Mouse (Mus musculus) myocyte (in vitro differentiated cells): ENCODE results near the gene Iltifb.
"Not testable (repeated sequence)": the region's sequence is repeated elsewhere in the genome, so short reads cannot be mapped to it uniquely, and the experiment has no call there.

Source experiments
- E2F4 ChIP-seq: IDR thresholded peaks from one replicate; pipeline ENCODE4 v1.6.1; 2011; ENCODE audit warnings: mild to moderate bottlenecking, control low read depth, moderate library complexity; ENCODE audit not compliant: insufficient read depth
- MAX ChIP-seq: IDR thresholded peaks from one replicate; pipeline ENCODE4 v1.6.1; 2011; ENCODE audit warnings: low read depth, mild to moderate bottlenecking, control low read depth
- MYOD1 ChIP-seq, 3 experiments: IDR thresholded peaks; one replicate each; pipeline ENCODE4 v1.6.1; 2011; ENCODE audit warnings: control low read depth in 2 of 3, low read depth in 2 of 3, mild to moderate bottlenecking in 2 of 3, moderate library complexity in 1 of 3; ENCODE audit not compliant: insufficient read length in 2 of 3, control insufficient read depth in 1 of 3
- MYOG ChIP-seq, 3 experiments: IDR thresholded peaks; one replicate each; pipeline ENCODE4 v1.6.1; 2011; ENCODE audit warnings: control low read depth in 2 of 3, low read depth in 2 of 3, mild to moderate bottlenecking in 2 of 3; ENCODE audit not compliant: insufficient read length in 2 of 3, control insufficient read depth in 1 of 3, insufficient read depth in 1 of 3
- POLR2A ChIP-seq: IDR thresholded peaks from one replicate; pipeline ENCODE4 v1.6.1; 2011; ENCODE audit warnings: low read depth, mild to moderate bottlenecking, control low read depth, moderate library complexity; ENCODE audit not compliant: insufficient read length
- REST ChIP-seq: IDR thresholded peaks from one replicate; pipeline ENCODE4 v1.6.1; 2011; ENCODE audit warnings: mild to moderate bottlenecking, control low read depth, moderate library complexity; ENCODE audit not compliant: insufficient read depth, insufficient read length
- TCF12 ChIP-seq: IDR thresholded peaks from one replicate; pipeline ENCODE4 v1.6.1; 2011; ENCODE audit warnings: mild to moderate bottlenecking, control low read depth; ENCODE audit not compliant: poor library complexity, insufficient read depth, severe bottlenecking
- TCF3 ChIP-seq: IDR thresholded peaks from one replicate; pipeline ENCODE4 v1.6.1; 2011; ENCODE audit warnings: low read depth, control low read depth; ENCODE audit not compliant: insufficient read length
- USF1 ChIP-seq: IDR thresholded peaks from one replicate; pipeline ENCODE4 v1.6.1; 2011; ENCODE audit warnings: low read depth, mild to moderate bottlenecking, control low read depth, moderate library complexity

DNA sequence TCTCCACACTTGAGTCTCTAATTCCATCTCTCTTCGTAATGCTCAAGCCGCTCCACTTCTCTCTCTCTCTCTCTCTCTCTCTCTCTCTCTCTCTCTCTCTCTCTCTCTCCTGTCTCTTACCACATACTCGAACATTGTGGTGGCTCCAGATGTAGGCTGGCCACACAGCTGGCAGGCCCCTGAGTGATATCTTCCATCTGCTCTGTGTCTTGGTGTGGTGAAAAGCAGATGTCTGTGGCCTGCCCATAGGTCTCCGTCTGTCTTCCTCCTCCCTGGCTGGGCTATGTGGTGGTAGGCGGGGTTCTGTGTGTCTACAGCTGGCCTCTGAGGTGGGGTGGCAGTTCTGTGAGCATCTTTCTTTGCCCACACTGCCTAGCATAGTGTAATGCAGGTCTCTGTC, 11.8 kb downstream of the Iltifb start:
- TF ChIP-seq USF1; MAX; POLR2A; MYOG (IDR thresholded peaks at IDR 0.05; ENCODE audit: control insufficient read depth in 1 of 3, insufficient read depth in 1 of 3, insufficient read length in 2 of 3, low read depth in 2 of 3); TCF3; TCF12; MYOD1 (IDR thresholded peaks at IDR 0.05; ENCODE audit: control insufficient read depth in 1 of 3, insufficient read length in 2 of 3, low read depth in 2 of 3); REST; E2F4: not testable (repeated sequence)
